In the genomic region with DNA sequence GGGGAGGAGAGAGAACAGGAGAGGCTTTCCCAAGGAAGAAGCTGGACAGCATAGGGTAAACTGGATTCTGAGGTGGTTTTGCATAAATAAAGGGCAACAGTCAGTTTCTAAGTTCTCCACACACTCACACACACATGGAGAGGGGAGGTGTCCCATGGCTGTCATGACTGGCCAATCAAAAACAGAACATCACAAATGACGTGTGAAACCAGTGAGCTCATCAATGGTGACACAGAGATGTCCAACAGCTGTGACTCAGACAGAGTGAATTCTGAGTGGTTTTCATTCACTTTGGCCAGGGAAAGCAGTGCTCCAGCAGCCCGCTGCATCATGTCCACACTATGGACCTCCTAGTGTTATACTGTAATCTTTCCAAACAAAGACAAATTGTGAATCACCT, we compare ENCODE assay signal across 15 mouse cellular contexts.
"Had no signal": no experiment of that assay in that cellular context is flagged by ENCODE, and none has a peak within 500 bp of the region (broad histone marks: within the 10 kb centered on the region; RNA-seq: fewer than 3 reads in every experiment).

No protein-coding gene starts in this region.

- H3K36me3 ChIP-seq: intestine, embryonic 15.5 days; liver, embryonic 13.5 days; lung, embryonic 15.5 days had no signal

- DNase-seq: kidney, adult 11 months; kidney, adult 8-10 months; kidney, postnatal 14 days; kidney, postnatal 4 days; liver, embryonic 13.5 days; midbrain, embryonic 14.5 days; right cerebral cortex, postnatal 4 days; thymus, adult 2 months; thymus, postnatal 14 days; thymus, postnatal 4 days had no signal

- H3K4me1 ChIP-seq: intestine, embryonic 15.5 days; liver, embryonic 13.5 days; lung, embryonic 15.5 days had no signal

- H3K27me3 ChIP-seq: intestine, embryonic 15.5 days; liver, embryonic 13.5 days; lung, embryonic 15.5 days had no signal

- H3K4me2 ChIP-seq: intestine, embryonic 15.5 days; liver, embryonic 13.5 days; lung, embryonic 15.5 days; midbrain, embryonic 11.5 days had no signal

- H3K27ac ChIP-seq: intestine, embryonic 15.5 days; left cerebral cortex, adult 2 months; liver, embryonic 13.5 days; lung, embryonic 15.5 days; stomach, postnatal 0 days had no signal

- H3K9me3 ChIP-seq: intestine, embryonic 15.5 days; liver, embryonic 13.5 days; lung, embryonic 15.5 days had no signal

- H3K9ac ChIP-seq: intestine, embryonic 15.5 days; liver, embryonic 13.5 days; lung, embryonic 15.5 days had no signal

- ATAC-seq: intestine, embryonic 15.5 days had no signal

- H3K4me3 ChIP-seq: intestine, embryonic 15.5 days; left cerebral cortex, adult 2 months; liver, embryonic 13.5 days; lung, embryonic 15.5 days had no signal
